Mouse (Mus musculus): Measurements from ENCODE around the gene Tle6. TPM values are rescaled to one million over a fixed set of nuclear protein-coding genes. Genes with fewer than 3 reads are reported as not detected.

Tle6 gene
- polyA plus RNA-seq, 1 experiment from 2014 or later, result 23.9 TPM

- H3K9me3 ChIP-seq (replicated peaks), result no peaks in the 10 kb centered on the region
- H3K36me3 ChIP-seq, result peaks cover 22% of the 10 kb centered on the region
- no peak overlapping the region for H3K4me3 ChIP-seq
- no peak overlapping the region for H3K27ac ChIP-seq
- peaks cover 5% of the 10 kb centered on the region for H3K27me3 ChIP-seq
- WGBS, result 52% methylated on average over 6 of the region's 6 CpGs
- no peak for ATAC-seq (replicated peaks; ENCODE audit: insufficient number of reproducible peaks, insufficient read depth, low FRiP score, low read depth)
- no peak overlapping the region for H3K9ac ChIP-seq
- no peak overlapping the region for H3K4me2 ChIP-seq
- H3K4me1 ChIP-seq (replicated peaks), result peaks cover 8% of the 10 kb centered on the region
Observed at GRCm38 (mm10) chr10:81583347-81583746, 17.5 kb downstream of the Tle6 start.

GRCm38 (mm10) chr10:81580441-81581070, 20.3 kb downstream of the Tle6 start:
- no peak for ATAC-seq (replicated peaks; ENCODE audit: insufficient number of reproducible peaks, insufficient read depth, low FRiP score, low read depth)
- peaks cover 16% of the 10 kb centered on the region for H3K4me1 ChIP-seq (replicated peaks)
- no peak overlapping the region for H3K4me2 ChIP-seq
- peaks cover 3% of the 10 kb centered on the region; the same call in 1 of the 2 replicates for H3K27me3 ChIP-seq
- peaks cover 5% of the 10 kb centered on the region; the same call in 1 of the 2 replicates for H3K36me3 ChIP-seq
- 50% methylated on average over 25 of the region's 25 CpGs for WGBS
- no peak overlapping the region for H3K27ac ChIP-seq
- H3K9ac ChIP-seq, result no peak overlapping the region
- H3K4me3 ChIP-seq, result no peak overlapping the region
- H3K9me3 ChIP-seq (replicated peaks), result no peaks in the 10 kb centered on the region

GRCm38 (mm10) chr10:81579967-81580366, 20.9 kb downstream of the Tle6 start:
- no peaks in the 10 kb centered on the region for H3K36me3 ChIP-seq
- peaks cover 3% of the 10 kb centered on the region; the same call in 1 of the 2 replicates for H3K27me3 ChIP-seq
- H3K27ac ChIP-seq, result no peak overlapping the region
- no peak overlapping the region for H3K4me2 ChIP-seq
- no peak for ATAC-seq (replicated peaks; ENCODE audit: insufficient number of reproducible peaks, insufficient read depth, low FRiP score, low read depth)
- no peak overlapping the region for H3K9ac ChIP-seq
- no peak overlapping the region for H3K4me3 ChIP-seq
- H3K4me1 ChIP-seq (replicated peaks), result peaks cover 18% of the 10 kb centered on the region
- 68% methylated on average over 4 of the region's 4 CpGs for WGBS
- no peaks in the 10 kb centered on the region for H3K9me3 ChIP-seq (replicated peaks)

- Histone ChIP-seq H3K27me3 (peaks cover 3% of the 10 kb centered on the region; the same call in 1 of the 2 replicates), H3K27ac (peak overlapping the region; percentile 53; the same call in 1 of the 2 replicates), H3K4me1 (replicated peaks) (peaks cover 42% of the 10 kb centered on the region), H3K9me3 (replicated peaks) (no peaks in the 10 kb centered on the region), H3K36me3 (no peaks in the 10 kb centered on the region), H3K9ac (peak overlapping the region; percentile 76), H3K4me3 (peak overlapping the region; percentile 74), H3K4me2 (peak overlapping the region; percentile 86)
- ATAC-seq (replicated peaks; ENCODE audit: insufficient number of reproducible peaks, insufficient read depth, low FRiP score, low read depth), result no peak
- 5% methylated on average over 6 of the region's 6 CpGs for WGBS
Observed at GRCm38 (mm10) chr10:81575695-81576094, 25.2 kb downstream of the Tle6 start.

- H3K4me1 ChIP-seq (replicated peaks), result peaks cover 42% of the 10 kb centered on the region
- WGBS, result 0% methylated on average over 24 of the region's 30 CpGs
- peak overlapping the region; percentile 53 for H3K27ac ChIP-seq
- peak overlapping the region; percentile 76 for H3K9ac ChIP-seq
- ATAC-seq (replicated peaks; ENCODE audit: insufficient number of reproducible peaks, insufficient read depth, low FRiP score, low read depth), result no peak
- peaks cover 3% of the 10 kb centered on the region; the same call in 1 of the 2 replicates for H3K27me3 ChIP-seq
- no peaks in the 10 kb centered on the region for H3K36me3 ChIP-seq
- peak overlapping the region; percentile 86 for H3K4me2 ChIP-seq
- peak overlapping the region; percentile 74 for H3K4me3 ChIP-seq
- no peaks in the 10 kb centered on the region for H3K9me3 ChIP-seq (replicated peaks)
Observed at GRCm38 (mm10) chr10:81575208-81575631, 25.7 kb downstream of the Tle6 start.

- WGBS, result 22% methylated on average over 10 of the region's 10 CpGs
- peak within 1 kb of the TSS; percentile 53 for H3K27ac ChIP-seq
Observed at GRCm38 (mm10) chr10:81574081-81575056, 26.5 kb downstream of the Tle6 start, which contains the start of gene Tle2. Tle2 (plus strand) TSS chr10:81574561.

GRCm38 (mm10) chr10:81572975-81573374, 27.9 kb downstream of the Tle6 start:
- peaks cover 3% of the 10 kb centered on the region; the same call in 1 of the 2 replicates for H3K27me3 ChIP-seq
- no peak overlapping the region for H3K4me2 ChIP-seq
- H3K36me3 ChIP-seq, result no peaks in the 10 kb centered on the region
- ATAC-seq (replicated peaks; ENCODE audit: insufficient number of reproducible peaks, insufficient read depth, low FRiP score, low read depth), result no peak
- H3K4me1 ChIP-seq (replicated peaks), result peaks cover 61% of the 10 kb centered on the region
- H3K4me3 ChIP-seq, result no peak overlapping the region
- H3K27ac ChIP-seq, result no peak overlapping the region
- 36% methylated on average over 9 of the region's 9 CpGs for WGBS
- no peaks in the 10 kb centered on the region for H3K9me3 ChIP-seq (replicated peaks)
- no peak overlapping the region for H3K9ac ChIP-seq

More at GRCm38 (mm10) chr10:81574081-81575056, 26.5 kb downstream of the Tle6 start, which contains the start of gene Tle2:
- no peak for ATAC-seq (replicated peaks; ENCODE audit: insufficient number of reproducible peaks, insufficient read depth, low FRiP score, low read depth)
- Histone ChIP-seq H3K4me3 (peak within 1 kb of the TSS; percentile 74), H3K9ac (peak within 1 kb of the TSS; percentile 76), H3K9me3 (replicated peaks) (no peaks in the 10 kb centered on the region), H3K4me1 (replicated peaks) (peaks cover 49% of the 10 kb centered on the region), H3K36me3 (no peaks in the 10 kb centered on the region), H3K4me2 (peak within 1 kb of the TSS; percentile 86), H3K27me3 (peaks cover 3% of the 10 kb centered on the region; the same call in 1 of the 2 replicates)

GRCm38 (mm10) chr10:81572133-81572671, 28.7 kb downstream of the Tle6 start:
- peak overlapping the region; percentile 20 for H3K9ac ChIP-seq
- H3K4me2 ChIP-seq, result peak overlapping the region; percentile 90
- no peaks in the 10 kb centered on the region for H3K9me3 ChIP-seq (replicated peaks)
- H3K27me3 ChIP-seq, result peaks cover 3% of the 10 kb centered on the region; the same call in 1 of the 2 replicates
- peak overlapping the region; percentile 53 for H3K4me3 ChIP-seq
- H3K36me3 ChIP-seq, result no peaks in the 10 kb centered on the region
- WGBS, result 14% methylated on average over 9 of the region's 9 CpGs
- H3K4me1 ChIP-seq (replicated peaks), result peaks cover 66% of the 10 kb centered on the region
- peak overlapping the region; percentile 46 for H3K27ac ChIP-seq
- ATAC-seq (replicated peaks; ENCODE audit: insufficient number of reproducible peaks, insufficient read depth, low FRiP score, low read depth), result no peak

- Histone ChIP-seq H3K36me3 (peaks cover 4% of the 10 kb centered on the region), H3K4me1 (replicated peaks) (peaks cover 66% of the 10 kb centered on the region), H3K9ac (peak overlapping the region; percentile 44), H3K27me3 (peaks cover 3% of the 10 kb centered on the region; the same call in 1 of the 2 replicates), H3K4me2 (peak overlapping the region; percentile 90), H3K4me3 (peak overlapping the region; percentile 53), H3K27ac (peak overlapping the region; percentile 88), H3K9me3 (replicated peaks) (no peaks in the 10 kb centered on the region)
- under 1% methylated on average over 18 of the region's 18 CpGs for WGBS
- ATAC-seq (replicated peaks; ENCODE audit: insufficient number of reproducible peaks, insufficient read depth, low FRiP score, low read depth), result peak; percentile 91
Observed at GRCm38 (mm10) chr10:81571501-81571876, 29.4 kb downstream of the Tle6 start.

GRCm38 (mm10) chr10:81570831-81571500, 29.9 kb downstream of the Tle6 start:
- no peaks in the 10 kb centered on the region; the same call in 1 of the 2 replicates for H3K27me3 ChIP-seq
- ATAC-seq (replicated peaks; ENCODE audit: insufficient number of reproducible peaks, insufficient read depth, low FRiP score, low read depth), result peak; percentile 49
- H3K4me3 ChIP-seq, result peak overlapping the region; percentile 53
- H3K27ac ChIP-seq, result peak overlapping the region; percentile 88
- H3K36me3 ChIP-seq, result peaks cover 10% of the 10 kb centered on the region
- peaks cover 66% of the 10 kb centered on the region for H3K4me1 ChIP-seq (replicated peaks)
- peak overlapping the region; percentile 55 for H3K9ac ChIP-seq
- H3K4me2 ChIP-seq, result peak overlapping the region; percentile 90
- no peaks in the 10 kb centered on the region for H3K9me3 ChIP-seq (replicated peaks)
- under 1% methylated on average over 34 of the region's 34 CpGs for WGBS

Measured in heart, embryonic 15.5 days (tissue).